In genomic region chr8:20588268-20589177, GRCm38 (mm10) we compare ENCODE assay signal across 8 mouse cellular contexts. TPM values are rescaled to one million over a fixed set of nuclear protein-coding genes. Genes with fewer than 3 reads are reported as not detected.
DNase-seq lines count a peak whose midpoint lies in the region; ATAC-seq and TF ChIP-seq lines count a peak whose summit lies in the region.
"Not testable (repeated sequence)": the region's sequence is repeated elsewhere in the genome, so short reads cannot be mapped to it uniquely, and the experiment has no call there.

No protein-coding gene starts in this region.

- TF ChIP-seq CTCF in brain, embryonic 14.5 days (IDR thresholded peaks at IDR 0.05; ENCODE audit: borderline replicate concordance, extremely low read depth, insufficient read depth, insufficient read length), result not testable (repeated sequence)
- TF ChIP-seq CTCF in heart, adult 2 months (IDR thresholded peaks at IDR 0.05), result peak; percentile 46

- not testable (repeated sequence) for H3K27me3 ChIP-seq in heart, adult 2 months (ENCODE audit: control insufficient read depth, insufficient read depth, low read length); intestine, embryonic 15.5 days (replicated peaks); limb, embryonic 11.5 days (ENCODE audit: control insufficient read depth, insufficient read depth, low read length); neural tube, embryonic 15.5 days (replicated peaks)

- H3K9me3 ChIP-seq in intestine, embryonic 15.5 days; limb, embryonic 11.5 days (ENCODE audit: control insufficient read depth, low read length); neural tube, embryonic 15.5 days (replicated peaks): not testable (repeated sequence)

- H3K9ac ChIP-seq in heart, adult 2 months (ENCODE audit: low read depth, low read length); intestine, embryonic 15.5 days; limb, embryonic 11.5 days (ENCODE audit: low read length); neural tube, embryonic 15.5 days (replicated peaks): not testable (repeated sequence)

- H3K79me2 ChIP-seq in heart, adult 2 months (replicated peaks; ENCODE audit: control insufficient read depth, insufficient read depth, low read length), result not testable (repeated sequence)

- DNase-seq in 3T3-L1 (ENCODE audit: low read depth, low spot score), result peak; percentile 19
- DNase-seq in brain, embryonic 14.5 days (ENCODE audit: low read depth), result peak; percentile 2
- DNase-seq in fibroblast of lung, adult 2 months (ENCODE audit: low read depth), result peak; percentile 0
- DNase-seq in heart, adult 2 months, result peak in 1 of 2 experiments; percentile 21
- DNase-seq in limb, embryonic 11.5 days (ENCODE audit: low spot score), result peak; percentile 16

- intact Hi-C loops in heart, adult 2 months (cut with DNase I), result not testable (repeated sequence)

- not testable (repeated sequence) for H3K4me2 ChIP-seq in intestine, embryonic 15.5 days (replicated peaks); limb, embryonic 11.5 days (ENCODE audit: low read depth, severe bottlenecking); neural tube, embryonic 15.5 days

- H3K36me3 ChIP-seq in heart, adult 2 months (ENCODE audit: control insufficient read depth, insufficient read depth, low read length); intestine, embryonic 15.5 days; limb, embryonic 11.5 days (ENCODE audit: control insufficient read depth, insufficient read depth, low read length); neural tube, embryonic 15.5 days: not testable (repeated sequence)

- H3K4me1 ChIP-seq in heart, adult 2 months (ENCODE audit: control insufficient read depth, insufficient read depth, low read length); intestine, embryonic 15.5 days (replicated peaks); limb, embryonic 11.5 days (ENCODE audit: control insufficient read depth, insufficient read depth, low read length); neural tube, embryonic 15.5 days: not testable (repeated sequence)

- ATAC-seq in intestine, embryonic 15.5 days, result peak; percentile 86
- peak; percentile 72 for ATAC-seq in limb, embryonic 11.5 days (ENCODE audit: insufficient number of reproducible peaks, low FRiP score, low TSS enrichment, low read depth)
- peak; percentile 82 for ATAC-seq in megakaryocyte-erythroid progenitor cell, adult 5-6 weeks (replicated peaks; ENCODE audit: low FRiP score, low TSS enrichment, poor library complexity, severe bottlenecking)
- peak; percentile 86 for ATAC-seq in neural tube, embryonic 15.5 days (ENCODE audit: low FRiP score)

- 21% methylated on average over 10 of the region's 12 CpGs for WGBS in heart, adult 2 months
- 24% methylated on average over 10 of the region's 12 CpGs for WGBS in intestine, embryonic 15.5 days
- 44% methylated on average over 3 of the region's 12 CpGs for WGBS in limb, embryonic 11.5 days
- WGBS in neural tube, embryonic 15.5 days, result 33% methylated on average over 8 of the region's 12 CpGs

- not testable (repeated sequence) for TF ChIP-seq POLR2A in brain, embryonic 14.5 days (IDR thresholded peaks at IDR 0.05; ENCODE audit: borderline replicate concordance, extremely low read depth, insufficient read depth, insufficient read length, poor library complexity, severe bottlenecking); heart, adult 2 months (IDR thresholded peaks at IDR 0.05; ENCODE audit: insufficient read depth, low read depth, low read length)

- TF ChIP-seq EP300 in heart, adult 2 months (IDR thresholded peaks at IDR 0.05; ENCODE audit: insufficient read depth, low read depth, low read length), result not testable (repeated sequence)

- not testable (repeated sequence) for H3K4me3 ChIP-seq in heart, adult 2 months; intestine, embryonic 15.5 days (replicated peaks); limb, embryonic 11.5 days (ENCODE audit: low read depth, low read length); neural tube, embryonic 15.5 days (replicated peaks)

- not testable (repeated sequence) for H3K27ac ChIP-seq in heart, adult 2 months; intestine, embryonic 15.5 days; limb, embryonic 11.5 days (replicated peaks; ENCODE audit: low read depth, low read length); neural tube, embryonic 15.5 days (replicated peaks)

RNA-seq across cellular contexts. Expression of gene Gm21119, which starts 26.2 kb away (rescaled TPM):
- 0.06 and 0.33 TPM in 2 replicates for polyA plus RNA-seq in brain, embryonic 14.5 days (2012; rRNA removed)
- under 1 TPM; 0.39 to 0.50 TPM for total RNA-seq in heart, adult 2 months (2021)
- 0.53 TPM in 1 of 2 replicates, not detected in the other for polyA plus RNA-seq in heart, adult 2 months (2012; rRNA removed)
- polyA plus RNA-seq in intestine, embryonic 15.5 days (2015; fragmentation: Nextera tagmentation; extraction: Ambion mirVana), result 0.59 and 0.72 TPM in 2 replicates
- not detected in 2 replicates for polyA plus RNA-seq in limb, embryonic 11.5 days (2014; fragmentation: Nextera tagmentation; extraction: Ambion mirVana)
- total RNA-seq in megakaryocyte-erythroid progenitor cell, adult 5-6 weeks (2014; fragmentation: Nextera tagmentation), result 0.74 TPM in 1 of 2 replicates, not detected in the other
- not detected in 2 replicates for total RNA-seq in megakaryocyte-erythroid progenitor cell, adult 5-6 weeks (2017)
- 0.38 TPM in 1 of 2 replicates, not detected in the other for polyA plus RNA-seq in neural tube, embryonic 15.5 days (2015; fragmentation: Nextera tagmentation; extraction: Ambion mirVana)
